Mouse (Mus musculus): ENCODE measurements around the gene Fam131a.

Fam131a gene

GRCm38 (mm10) chr16:20699266-20699665 lies 6.2 kb downstream of the Fam131a start:
- DNase-seq, result no peak

- DNase-seq, result no peak
These were observed 7.0 kb downstream of the Fam131a start for GRCm38 (mm10) chr16:20700036-20700435.

GRCm38 (mm10) chr16:20701316-20701715 lies 8.3 kb downstream of the Fam131a start:
- no peak for DNase-seq

GRCm38 (mm10) chr16:20701729-20702521 lies 8.9 kb downstream of the Fam131a start:
- no peak for DNase-seq

GRCm38 (mm10) chr16:20702522-20702893 lies 9.5 kb downstream of the Fam131a start:
- DNase-seq, result no peak

- no peak for DNase-seq
These were observed 10.0 kb downstream of the Fam131a start for GRCm38 (mm10) chr16:20703071-20703470.

GRCm38 (mm10) chr16:20703699-20704400 lies 10.8 kb downstream of the Fam131a start:
- DNase-seq, result no peak

- no peak for DNase-seq
These were observed 12.7 kb downstream of the Fam131a start for GRCm38 (mm10) chr16:20705786-20706185.

- no peak for DNase-seq
These were observed 13.5 kb downstream of the Fam131a start for GRCm38 (mm10) chr16:20706407-20707055.

- no peak for DNase-seq
These were observed 15.3 kb downstream of the Fam131a start for GRCm38 (mm10) chr16:20708220-20708938.

GRCm38 (mm10) chr16:20708939-20709734 lies 16.1 kb downstream of the Fam131a start:
- DNase-seq, result no peak

GRCm38 (mm10) chr16:20710370-20710769 lies 17.3 kb downstream of the Fam131a start:
- DNase-seq, result no peak

- DNase-seq, result no peak
These were observed 17.8 kb downstream of the Fam131a start for GRCm38 (mm10) chr16:20710810-20711209.

- no peak for DNase-seq
These were observed 19.1 kb downstream of the Fam131a start for GRCm38 (mm10) chr16:20712190-20712589.

- no peak for DNase-seq
These were observed 19.8 kb downstream of the Fam131a start for GRCm38 (mm10) chr16:20712889-20713288.

- no peak for DNase-seq
These were observed 21.5 kb downstream of the Fam131a start for GRCm38 (mm10) chr16:20714307-20715080.

GRCm38 (mm10) chr16:20715161-20715560 lies 22.1 kb downstream of the Fam131a start:
- DNase-seq, result no peak

GRCm38 (mm10) chr16:20715566-20715965 lies 22.5 kb downstream of the Fam131a start:
- no peak for DNase-seq

GRCm38 (mm10) chr16:20715976-20716840 lies 23.2 kb downstream of the Fam131a start:
- peak; percentile 89 for DNase-seq

GRCm38 (mm10) chr16:20716841-20717180 lies 23.8 kb downstream of the Fam131a start:
- DNase-seq, result no peak
